Mouse (Mus musculus) lung, adult 2 months (tissue): ENCODE data around the gene Tspyl2.

Source experiments
- CTCF ChIP-seq: fragments of 200-500 bp; IDR thresholded peaks from 2 replicates; pipeline ENCODE4 v1.5.1; 2011; ENCODE audit warnings: mild to moderate bottlenecking, low read length, control low read depth; ENCODE audit not compliant: insufficient read depth
- POLR2A ChIP-seq: fragments of 200-500 bp; IDR thresholded peaks from 2 replicates; pipeline ENCODE4 v1.6.1; 2011; ENCODE audit warnings: low read depth, mild to moderate bottlenecking, control low read depth, low read length, borderline replicate concordance; ENCODE audit errors: extremely low read depth

GRCm38 (mm10) chrX:152341496-152341895 lies 729 bp downstream of the Tspyl2 start:
- TF ChIP-seq POLR2A (no peak), CTCF (no peak)
